Mouse (Mus musculus): ENCODE measurements around the gene Hnrnpul2. TPM values are rescaled to one million over a fixed set of nuclear protein-coding genes. Genes with fewer than 3 reads are reported as not detected.
A peak's percentile ranks its signal among the peaks of the same experiment; 100 is the strongest.
"Not testable (repeated sequence)": the region's sequence is repeated elsewhere in the genome, so short reads cannot be mapped to it uniquely, and the experiment has no call there.

Hnrnpul2 gene
- total RNA-seq, 1 experiment from 2014 or later: 77.0 TPM

- peak; percentile 42 for DNase-seq
These were observed 32.6 kb downstream of the Hnrnpul2 start for GRCm38 (mm10) chr19:8852236-8852928.

- DNase-seq: no peak
These were observed 33.3 kb downstream of the Hnrnpul2 start for GRCm38 (mm10) chr19:8853117-8853516.

- DNase-seq: peak; percentile 84
These were observed 37.9 kb downstream of the Hnrnpul2 start for GRCm38 (mm10) chr19:8857689-8858088.

- no peak for DNase-seq
These were observed 39.2 kb downstream of the Hnrnpul2 start for GRCm38 (mm10) chr19:8859018-8859417.

- no peak for DNase-seq
These were observed 44.5 kb downstream of the Hnrnpul2 start for GRCm38 (mm10) chr19:8864265-8864664.

- not testable (repeated sequence) for DNase-seq
These were observed 50.6 kb downstream of the Hnrnpul2 start for GRCm38 (mm10) chr19:8870381-8870780.

- DNase-seq: peak; percentile 25
These were observed 51.0 kb downstream of the Hnrnpul2 start for GRCm38 (mm10) chr19:8870838-8871237.

- peak; percentile 99 for DNase-seq
These were observed 51.7 kb downstream of the Hnrnpul2 start, which contains the start of gene Ubxn1 for GRCm38 (mm10) chr19:8871267-8872186. Gene Ubxn1, plus strand, starts transcription at chr19:8871496.

GRCm38 (mm10) chr19:8872266-8872840 is 52.5 kb downstream of the Hnrnpul2 start:
- no peak for DNase-seq

GRCm38 (mm10) chr19:8875031-8875430 is 55.2 kb downstream of the Hnrnpul2 start:
- no peak for DNase-seq

- DNase-seq: peak; percentile 95
These were observed 60.7 kb downstream of the Hnrnpul2 start, which contains the start of gene Uqcc3 for GRCm38 (mm10) chr19:8880311-8881033. Gene Uqcc3, minus strand, starts transcription at chr19:8880923.

- no peak for DNase-seq
These were observed 61.2 kb downstream of the Hnrnpul2 start for GRCm38 (mm10) chr19:8881034-8881392.

- no peak for DNase-seq
These were observed 63.8 kb downstream of the Hnrnpul2 start, which contains the start of the genes Lbhd1 and Gm49403 for GRCm38 (mm10) chr19:8883616-8884015. Gene Lbhd1, plus strand, starts transcription at chr19:8883732. Gene Gm49403, plus strand, starts transcription at chr19:8883930.

Other genes with a start within 250 kb of the Hnrnpul2 start
- gene Slc22a8, start 228.8 kb upstream of the Hnrnpul2 start, total RNA-seq (2021): 0.15 and 0.53 TPM in 2 replicates
- gene Slc22a6, start 202.0 kb upstream of the Hnrnpul2 start, total RNA-seq (2021): not detected in 2 replicates
- 1.5 and 2.4 TPM in 2 replicates for gene Chrm1, start 156.2 kb upstream of the Hnrnpul2 start, total RNA-seq (2021)
- 178 and 199 TPM in 2 replicates for gene Slc3a2, start 96.6 kb upstream of the Hnrnpul2 start, total RNA-seq (2021)
- 50.8 and 68.2 TPM in 2 replicates for gene Wdr74, start 84.2 kb upstream of the Hnrnpul2 start, total RNA-seq (2021)
- gene 1700092M07Rik, start 79.3 kb upstream of the Hnrnpul2 start, total RNA-seq (2021): 2.3 and 2.4 TPM in 2 replicates
- gene Stx5a, start 78.6 kb upstream of the Hnrnpul2 start, total RNA-seq (2021): 77.9 and 90.8 TPM in 2 replicates
- 110 and 120 TPM in 2 replicates for gene Nxf1, start 62.9 kb upstream of the Hnrnpul2 start, total RNA-seq (2021)
- 102 and 111 TPM in 2 replicates for gene Tmem223, start 49.0 kb upstream of the Hnrnpul2 start, total RNA-seq (2021)
- gene Tmem179b, start 45.5 kb upstream of the Hnrnpul2 start, total RNA-seq (2021): 44.7 and 45.9 TPM in 2 replicates
- 15.2 and 18.2 TPM in 2 replicates for gene Taf6l, start 33.6 kb upstream of the Hnrnpul2 start, total RNA-seq (2021)
- 85.2 and 89.1 TPM in 2 replicates for gene Polr2g, start 21.4 kb upstream of the Hnrnpul2 start, total RNA-seq (2021)
- gene Zbtb3, start 17.5 kb upstream of the Hnrnpul2 start, total RNA-seq (2021): 2.4 and 2.9 TPM in 2 replicates
- gene Ttc9c, start 677 bp upstream of the Hnrnpul2 start, total RNA-seq (2021): 29.6 and 32.0 TPM in 2 replicates
- gene AC129217.1, start 9.8 kb downstream of the Hnrnpul2 start, total RNA-seq (2021): 7.5 TPM in 1 of 2 replicates, not detected in the other
- gene Bscl2, start 17.5 kb downstream of the Hnrnpul2 start, total RNA-seq (2021): 143 and 153 TPM in 2 replicates
- 6.4 and 9.3 TPM in 2 replicates for gene Gng3, start 19.2 kb downstream of the Hnrnpul2 start, total RNA-seq (2021)
- gene Lrrn4cl, start 30.8 kb downstream of the Hnrnpul2 start, total RNA-seq (2021): 3.8 and 4.1 TPM in 2 replicates
- gene Ubxn1, start 51.5 kb downstream of the Hnrnpul2 start, total RNA-seq (2021): 214 and 218 TPM in 2 replicates
- 80.7 and 82.8 TPM in 2 replicates for gene Uqcc3, start 60.9 kb downstream of the Hnrnpul2 start, total RNA-seq (2021)
- 4.6 and 13.6 TPM in 2 replicates for gene Lbhd1, start 63.7 kb downstream of the Hnrnpul2 start, total RNA-seq (2021)
- gene Gm49403, start 63.9 kb downstream of the Hnrnpul2 start, total RNA-seq (2021): not detected in 2 replicates
- gene 1810009A15Rik, start 68.8 kb downstream of the Hnrnpul2 start, total RNA-seq (2021): 42.4 and 46.2 TPM in 2 replicates
- 6.0 TPM in 1 of 2 replicates, not detected in the other for gene Gm49416, start 68.9 kb downstream of the Hnrnpul2 start, total RNA-seq (2021)
- gene Ints5, start 73.0 kb downstream of the Hnrnpul2 start, total RNA-seq (2021): 22.5 and 23.1 TPM in 2 replicates
- 162 and 164 TPM in 2 replicates for gene Ganab, start 78.1 kb downstream of the Hnrnpul2 start, total RNA-seq (2021)
- gene B3gat3, start 100.4 kb downstream of the Hnrnpul2 start, total RNA-seq (2021): 52.1 and 53.8 TPM in 2 replicates
- 25.7 and 33.3 TPM in 2 replicates for gene Rom1, start 109.3 kb downstream of the Hnrnpul2 start, total RNA-seq (2021)
- 45.4 and 49.5 TPM in 2 replicates for gene Eml3, start 109.5 kb downstream of the Hnrnpul2 start, total RNA-seq (2021)
- gene Mta2, start 121.9 kb downstream of the Hnrnpul2 start, total RNA-seq (2021): 93.1 and 105 TPM in 2 replicates
- gene Tut1, start 133.8 kb downstream of the Hnrnpul2 start, total RNA-seq (2021): 20.2 and 21.7 TPM in 2 replicates
- 355 and 413 TPM in 2 replicates for gene Eef1g, start 147.0 kb downstream of the Hnrnpul2 start, total RNA-seq (2021)
- 157 and 186 TPM in 2 replicates for gene Ahnak, start 169.3 kb downstream of the Hnrnpul2 start, total RNA-seq (2021)

Data from adrenal gland, postnatal 14 days (tissue).